In genomic region chr8:87182888-87183287, GRCm38 (mm10) we compare ENCODE assay signal across 25 mouse cellular contexts.
DNase-seq lines count a peak whose midpoint lies in the region; ATAC-seq and TF ChIP-seq lines count a peak whose summit lies in the region.
"Had no signal": no experiment of that assay in that cellular context is flagged by ENCODE, and none has a peak within 500 bp of the region (broad histone marks: within the 10 kb centered on the region; RNA-seq: fewer than 3 reads in every experiment).

No protein-coding gene starts in this region.

- ATAC-seq in frontal cortex, adult (ENCODE audit: low TSS enrichment), result peak; percentile 44; the same call in 1 of the 2 replicates
- ATAC-seq: activated CD4-positive, CD25-positive, alpha-beta regulatory T cell, adult 4 months; forebrain, embryonic 13.5 days; forebrain, postnatal 0 days; hindbrain, embryonic 16.5 days; intestine, embryonic 15.5 days; Patski had no signal

- H3K4me3 ChIP-seq in myocyte, result no peak overlapping the region
- H3K4me3 ChIP-seq: embryonic facial prominence, embryonic 13.5 days; forebrain, embryonic 13.5 days; heart, embryonic 10.5 days; hindbrain, embryonic 12.5 days; intestine, embryonic 15.5 days had no signal

- DNase-seq in frontal cortex, adult 2 months (ENCODE audit: extremely low spot score in 1 of 2, low spot score in 1 of 2), result no peak
- peak; percentile 24 for DNase-seq in 3134 (ENCODE audit: extremely low read depth, insufficient read length, low spot score)
- DNase-seq in Muller cell, postnatal 12 days (ENCODE audit: inconsistent ontology term), result peak; percentile 9
- DNase-seq in layer of hippocampus, adult 18-20 months (ENCODE audit: low spot score in 2 of 2), result no peak
- no peak for DNase-seq in left cerebral cortex, postnatal 4 days
- DNase-seq: adrenal gland, postnatal 14 days; cerebellum, adult 18-20 months; cerebellum, adult 9-11 months; cerebellum, postnatal 36 days; forebrain, postnatal 0 days; gastrocnemius, postnatal 36 days; heart, adult 11 months; heart, postnatal 10 days; heart, postnatal 4 days had no signal

- peak overlapping the region; percentile 66 for H3K4me2 ChIP-seq in myocyte (ENCODE audit: low read depth)
- H3K4me2 ChIP-seq: embryonic facial prominence, embryonic 13.5 days; forebrain, embryonic 13.5 days; hindbrain, embryonic 12.5 days; intestine, embryonic 15.5 days had no signal

- no peaks in the 10 kb centered on the region for H3K36me3 ChIP-seq in myocyte (ENCODE audit: control insufficient read depth, insufficient read depth)
- H3K36me3 ChIP-seq: embryonic facial prominence, embryonic 13.5 days; G1E; heart, embryonic 10.5 days; hindbrain, embryonic 12.5 days; intestine, embryonic 15.5 days had no signal

- intact Hi-C loops in left cerebral cortex, postnatal 4 days (cut with DNase I), result no loop called here

- H3ac ChIP-seq in myocyte (ENCODE audit: control insufficient read depth, insufficient read length), result no peak overlapping the region

- TF ChIP-seq POLR2A in myocyte (IDR thresholded peaks at IDR 0.05; ENCODE audit: insufficient read length, low read depth), result no peak

- no peaks in the 10 kb centered on the region for H3K79me2 ChIP-seq in myocyte (ENCODE audit: control insufficient read depth, insufficient read depth)

- no peaks in the 10 kb centered on the region for H3K27me3 ChIP-seq in myocyte (ENCODE audit: control insufficient read depth, insufficient read depth, insufficient read length)
- H3K27me3 ChIP-seq: embryonic facial prominence, embryonic 13.5 days; forebrain, embryonic 13.5 days; hindbrain, embryonic 12.5 days; intestine, embryonic 15.5 days had no signal

TF ChIP-seq in myocyte, 11 proteins besides CTCF, POLR2A, EP300 and RAD21:
- peak; percentile 92 for TF ChIP-seq SRF (IDR thresholded peaks at IDR 0.05; ENCODE audit: control insufficient read depth, insufficient read length, low read depth)
- no peak for TF ChIP-seq MYOG (IDR thresholded peaks at IDR 0.05; ENCODE audit: control insufficient read depth in 1 of 3, insufficient read depth in 1 of 3, insufficient read length in 2 of 3, low read depth in 2 of 3)
- no peak for TF ChIP-seq TCF3 (IDR thresholded peaks at IDR 0.05; ENCODE audit: insufficient read length, low read depth)

Comparison
In these comparisons a context has a peak if more than half of its experiments do, and no peak if none do; other contexts are left out.
1. DNase-seq: peak in 3134 (single experiment) and Muller cell, postnatal 12 days (single experiment); none in frontal cortex, adult 2 months (0 of 2), layer of hippocampus, adult 18-20 months (0 of 2) and left cerebral cortex, postnatal 4 days (single experiment).